ENCODE assay signal across 32 mouse cellular contexts in the genomic region with DNA sequence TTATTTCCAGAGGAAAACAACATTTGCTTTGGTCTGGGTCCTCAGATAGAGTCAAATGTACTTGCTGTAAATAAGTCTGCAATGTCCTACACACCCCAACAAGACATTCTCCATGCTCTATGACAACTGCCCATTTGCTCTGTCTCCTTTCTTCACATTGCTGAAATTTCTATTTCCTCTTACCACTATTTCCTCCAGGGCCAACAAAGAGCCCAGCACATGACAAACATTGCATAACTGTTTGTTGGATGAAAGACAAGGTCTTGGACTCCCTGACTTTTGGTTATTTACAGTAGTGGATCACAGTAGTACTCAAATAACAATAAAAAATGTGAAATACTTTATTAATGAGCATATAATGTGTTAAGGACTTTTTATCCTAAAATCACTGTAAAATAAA. TPM values are rescaled to one million over a fixed set of nuclear protein-coding genes. Genes with fewer than 3 reads are reported as not detected.
A peak's percentile ranks its signal among the peaks of the same experiment; 100 is the strongest.
DNase-seq lines count a peak whose midpoint lies in the region; ATAC-seq and TF ChIP-seq lines count a peak whose summit lies in the region.
"Had no signal": no experiment of that assay in that cellular context is flagged by ENCODE, and none has a peak within 500 bp of the region (broad histone marks: within the 10 kb centered on the region; RNA-seq: fewer than 3 reads in every experiment).

No protein-coding gene starts in this region.

- no peak for TF ChIP-seq CTCF in liver, adult 2 months (IDR thresholded peaks at IDR 0.05; ENCODE audit: low read depth, low read length)

- H3K9me3 ChIP-seq in liver, embryonic 11.5 days (ENCODE audit: control insufficient read depth, low read length), result no peaks in the 10 kb centered on the region
- H3K9me3 ChIP-seq: forebrain, embryonic 15.5 days; G1E; hindbrain, embryonic 12.5 days; intestine, embryonic 15.5 days; limb, embryonic 10.5 days; limb, embryonic 15.5 days; megakaryocyte, embryonic 14.5 days; midbrain, embryonic 12.5 days; neural tube, embryonic 13.5 days had no signal

- H3K79me2 ChIP-seq in liver, adult 2 months (ENCODE audit: control insufficient read depth, insufficient read depth, low read length), result no peaks in the 10 kb centered on the region

- H3K4me3 ChIP-seq in liver, adult 2 months (ENCODE audit: insufficient read depth, low read depth, low read length), result no peak overlapping the region
- no peak overlapping the region for H3K4me3 ChIP-seq in liver, embryonic 11.5 days (ENCODE audit: low read depth, low read length)
- H3K4me3 ChIP-seq: forebrain, embryonic 15.5 days; gastrocnemius, adult 2 months; hindbrain, embryonic 12.5 days; intestine, embryonic 15.5 days; limb, embryonic 10.5 days; limb, embryonic 15.5 days; megakaryocyte, embryonic 14.5 days; midbrain, embryonic 12.5 days; myocyte; neural tube, embryonic 13.5 days had no signal

- H3K9ac ChIP-seq in liver, adult 2 months (ENCODE audit: low read depth, low read length), result no peak overlapping the region
- H3K9ac ChIP-seq in liver, embryonic 11.5 days (ENCODE audit: low read depth, low read length), result no peak overlapping the region
- H3K9ac ChIP-seq: forebrain, embryonic 15.5 days; hindbrain, embryonic 12.5 days; intestine, embryonic 15.5 days; limb, embryonic 15.5 days; lung, embryonic 14.5 days; midbrain, embryonic 12.5 days; neural tube, embryonic 13.5 days had no signal

- peak; percentile 28 for DNase-seq in adrenal gland, adult 2 months
- no peak for DNase-seq in adrenal gland, postnatal 4 days (ENCODE audit: low spot score in 2 of 2)
- DNase-seq in liver, adult 2 months (ENCODE audit: extremely low read depth, low read depth, low spot score), result peak; percentile 95
- no peak for DNase-seq in liver, embryonic 11.5 days (ENCODE audit: low spot score)
- peak; percentile 65 for DNase-seq in lung, postnatal 36 days
- DNase-seq in lung, postnatal 10 days, result no peak
- DNase-seq in cerebellum, adult 8-10 months, result no peak
- DNase-seq in layer of hippocampus, adult 18-20 months (ENCODE audit: low spot score in 2 of 2), result no peak
- DNase-seq: cerebellum, adult 9-10 months; cerebellum, postnatal 36 days; gastrocnemius, adult 2 months; gastrocnemius, postnatal 36 days; heart, postnatal 36 days; kidney, adult 8-10 months; kidney, postnatal 10 days; layer of hippocampus, adult 9-11 months; lung, embryonic 14.5 days; right cerebral cortex, postnatal 4 days; thymus, postnatal 4 days had no signal

- H3K36me3 ChIP-seq in liver, adult 2 months (ENCODE audit: control insufficient read depth, insufficient read depth, low read length), result no peaks in the 10 kb centered on the region
- H3K36me3 ChIP-seq in liver, embryonic 11.5 days (ENCODE audit: control insufficient read depth, insufficient read depth, low read length), result no peaks in the 10 kb centered on the region
- H3K36me3 ChIP-seq: forebrain, embryonic 15.5 days; G1E; hindbrain, embryonic 12.5 days; intestine, embryonic 15.5 days; limb, embryonic 10.5 days; limb, embryonic 15.5 days; midbrain, embryonic 12.5 days; neural tube, embryonic 13.5 days had no signal

- 0 out of 2 replicates have a peak, but pooled peaks cover 3% of the 10 kb centered on the region for H3K27me3 ChIP-seq in liver, adult 2 months (ENCODE audit: control insufficient read depth, insufficient read depth, low read length)
- no peaks in the 10 kb centered on the region; the same call in 1 of the 2 replicates for H3K27me3 ChIP-seq in liver, embryonic 11.5 days (replicated peaks; ENCODE audit: control insufficient read depth, insufficient read depth, low read length)
- H3K27me3 ChIP-seq: forebrain, embryonic 15.5 days; hindbrain, embryonic 12.5 days; intestine, embryonic 15.5 days; limb, embryonic 15.5 days; midbrain, embryonic 12.5 days; neural tube, embryonic 13.5 days had no signal

- H3K27ac ChIP-seq in liver, adult 2 months (replicated peaks; ENCODE audit: insufficient read depth, low read depth, low read length), result no peak overlapping the region; the same call in 1 of the 2 replicates
- no peak overlapping the region for H3K27ac ChIP-seq in liver, embryonic 11.5 days (ENCODE audit: low read depth, low read length)
- H3K27ac ChIP-seq: forebrain, embryonic 15.5 days; gastrocnemius, adult 2 months; hindbrain, embryonic 12.5 days; hindbrain, postnatal 0 days; intestine, embryonic 15.5 days; limb, embryonic 10.5 days; limb, embryonic 15.5 days; midbrain, embryonic 12.5 days; neural tube, embryonic 13.5 days had no signal

- ATAC-seq in liver, embryonic 11.5 days (replicated peaks; ENCODE audit: low FRiP score), result no peak
- ATAC-seq: forebrain, embryonic 15.5 days; hindbrain, postnatal 0 days; intestine, embryonic 15.5 days had no signal

- H3K4me1 ChIP-seq in liver, adult 2 months (ENCODE audit: control insufficient read depth, insufficient read depth, low read length), result peaks cover 15% of the 10 kb centered on the region; the same call in 1 of the 2 replicates
- no peaks in the 10 kb centered on the region for H3K4me1 ChIP-seq in liver, embryonic 11.5 days (replicated peaks; ENCODE audit: control insufficient read depth, insufficient read depth, low read length)
- H3K4me1 ChIP-seq: forebrain, embryonic 15.5 days; hindbrain, embryonic 12.5 days; intestine, embryonic 15.5 days; limb, embryonic 10.5 days; midbrain, embryonic 12.5 days; neural tube, embryonic 13.5 days had no signal

- TF ChIP-seq POLR2A in liver, adult 2 months (IDR thresholded peaks at IDR 0.05; ENCODE audit: extremely low read depth, insufficient read depth, low read length), result no peak

- no peak overlapping the region for H3K4me2 ChIP-seq in liver, embryonic 11.5 days
- H3K4me2 ChIP-seq: forebrain, embryonic 15.5 days; hindbrain, embryonic 12.5 days; intestine, embryonic 15.5 days; limb, embryonic 15.5 days; lung, embryonic 14.5 days; midbrain, embryonic 12.5 days; neural tube, embryonic 13.5 days had no signal

RNA-seq across cellular contexts. Expression of a gene that starts 19.3 kb away (rescaled TPM):
- total RNA-seq in adrenal gland, adult 2 months (2021), result 1 to 10 TPM; 4.1 to 5.6 TPM
- 2.6 and 2.9 TPM in 2 replicates for polyA plus RNA-seq in adrenal gland, adult 2 months (2012; rRNA removed)
- total RNA-seq in adrenal gland, postnatal 4 days (2021), result 10 to 100 TPM in 1 of 2 experiments, 1 to 10 TPM in 1; 7.9 to 11.5 TPM
- 3.5 and 3.6 TPM in 2 replicates for total RNA-seq in liver, adult 2 months (2014; rRNA removed)
- 0.59 and 0.65 TPM in 2 replicates for polyA plus RNA-seq in liver, adult 2 months (2012; rRNA removed)
- 2.6 and 3.0 TPM in 2 replicates for polyA plus RNA-seq in liver, embryonic 11.5 days (2014; fragmentation: Nextera tagmentation; extraction: Ambion mirVana)
- 100 to 1,000 TPM; 250 to 264 TPM for total RNA-seq in layer of hippocampus, adult 18-20 months (2021)

RNA-seq across cellular contexts. Expression of a gene that starts 31.6 kb away (rescaled TPM):
- total RNA-seq in adrenal gland, adult 2 months (2021), result 1 to 10 TPM in 1 of 2 experiments, under 1 TPM in 1; 0.84 to 1.6 TPM
- 1.6 and 2.7 TPM in 2 replicates for polyA plus RNA-seq in adrenal gland, adult 2 months (2012; rRNA removed)
- total RNA-seq in adrenal gland, postnatal 4 days (2021), result 1 to 10 TPM in 1 of 2 experiments, under 1 TPM in 1; 0.79 to 2.2 TPM
- total RNA-seq in liver, adult 2 months (2014; rRNA removed), result 1.8 and 4.5 TPM in 2 replicates
- 0.78 and 1.6 TPM in 2 replicates for polyA plus RNA-seq in liver, adult 2 months (2012; rRNA removed)
- 10.9 and 11.4 TPM in 2 replicates for polyA plus RNA-seq in liver, embryonic 11.5 days (2014; fragmentation: Nextera tagmentation; extraction: Ambion mirVana)
- total RNA-seq in layer of hippocampus, adult 18-20 months (2021), result under 1 TPM; 0.43 to 0.79 TPM
- total RNA-seq: hindbrain, postnatal 0 days; left cerebral cortex, postnatal 10 days; midbrain, postnatal 0 days had no signal
- polyA plus RNA-seq: myocyte had no signal

RNA-seq across cellular contexts. Expression of a gene that starts 48.8 kb away (rescaled TPM):
- total RNA-seq in adrenal gland, adult 2 months (2021), result 1 to 10 TPM; 3.0 to 6.0 TPM
- 12.9 and 15.5 TPM in 2 replicates for polyA plus RNA-seq in adrenal gland, adult 2 months (2012; rRNA removed)
- 1 to 10 TPM; 6.4 to 7.5 TPM for total RNA-seq in adrenal gland, postnatal 4 days (2021)
- total RNA-seq in liver, adult 2 months (2014; rRNA removed), result 3.8 and 5.8 TPM in 2 replicates
- 4.5 and 5.2 TPM in 2 replicates for polyA plus RNA-seq in liver, adult 2 months (2012; rRNA removed)
- 18.1 and 19.0 TPM in 2 replicates for polyA plus RNA-seq in liver, embryonic 11.5 days (2014; fragmentation: Nextera tagmentation; extraction: Ambion mirVana)
- 1 to 10 TPM; 4.0 to 4.1 TPM for total RNA-seq in layer of hippocampus, adult 18-20 months (2021)

Comparison
In these comparisons a context has a peak if more than half of its experiments do, and no peak if none do; other contexts are left out.
1. DNase-seq: peak in adrenal gland, adult 2 months (single experiment), liver, adult 2 months (single experiment) and lung, postnatal 36 days (single experiment); none in adrenal gland, postnatal 4 days (0 of 2), liver, embryonic 11.5 days (single experiment), lung, postnatal 10 days (single experiment), cerebellum, adult 8-10 months (single experiment) and layer of hippocampus, adult 18-20 months (0 of 2).
2. RNA of a gene that starts 19.3 kb away (total RNA-seq): 250 to 264 TPM in layer of hippocampus, adult 18-20 months; 7.9 to 11.5 TPM in adrenal gland, postnatal 4 days, 4.1 to 5.6 TPM in adrenal gland, adult 2 months and 3.5 to 3.6 TPM in liver, adult 2 months; every median in the first group is over 10 times any median in the second.